Mouse (Mus musculus) urinary bladder, postnatal 10 days (tissue): Measurements from ENCODE around the gene Mroh2a.

Experiments
- DNase-seq: peaks from one replicate; pipeline ENCODE4 v3.0.0; 2022; ENCODE audit warnings: low spot score

Mroh2a gene

DNA sequence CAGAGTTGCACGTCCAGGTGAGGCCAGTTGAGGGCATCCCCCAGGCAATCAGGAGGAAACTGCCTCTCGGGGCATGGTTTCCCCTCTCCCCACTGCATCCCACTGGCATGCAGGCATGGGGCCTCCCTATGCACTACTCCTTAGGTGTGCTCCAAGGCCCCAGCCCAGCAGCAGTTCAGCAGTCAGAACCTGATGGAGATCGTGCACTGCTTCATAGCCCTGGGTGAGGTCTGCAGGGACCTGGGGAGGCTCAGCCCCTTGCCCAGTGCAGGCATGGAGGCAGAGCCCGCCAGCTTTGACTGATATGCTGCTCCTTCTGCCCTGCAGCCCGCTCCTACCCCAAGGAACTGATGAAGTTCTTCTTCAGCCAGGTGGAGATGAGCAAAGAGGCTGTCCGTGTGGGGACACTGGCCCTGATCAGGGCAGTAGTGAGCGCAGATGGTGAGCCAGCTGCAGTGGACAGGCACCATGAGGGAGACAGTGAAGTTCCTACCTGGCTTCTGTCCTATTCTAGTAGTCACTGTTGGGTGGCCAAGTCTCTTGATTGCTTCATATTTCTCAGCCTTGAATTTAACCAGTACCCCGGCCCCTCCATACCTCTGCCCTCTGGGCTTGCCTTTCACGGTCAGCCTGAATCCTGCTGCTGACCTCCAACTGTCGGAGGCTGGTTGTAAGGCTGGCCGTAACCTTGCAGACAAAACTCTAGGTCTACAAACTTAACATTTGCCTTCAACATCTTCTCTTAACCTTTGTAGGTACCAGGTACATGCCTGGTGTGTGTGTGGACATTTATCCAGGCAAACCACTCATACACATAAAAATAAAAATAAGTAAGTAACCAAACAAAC, 8.5 kb downstream of the Mroh2a start:
- peak; percentile 35 for DNase-seq

DNA sequence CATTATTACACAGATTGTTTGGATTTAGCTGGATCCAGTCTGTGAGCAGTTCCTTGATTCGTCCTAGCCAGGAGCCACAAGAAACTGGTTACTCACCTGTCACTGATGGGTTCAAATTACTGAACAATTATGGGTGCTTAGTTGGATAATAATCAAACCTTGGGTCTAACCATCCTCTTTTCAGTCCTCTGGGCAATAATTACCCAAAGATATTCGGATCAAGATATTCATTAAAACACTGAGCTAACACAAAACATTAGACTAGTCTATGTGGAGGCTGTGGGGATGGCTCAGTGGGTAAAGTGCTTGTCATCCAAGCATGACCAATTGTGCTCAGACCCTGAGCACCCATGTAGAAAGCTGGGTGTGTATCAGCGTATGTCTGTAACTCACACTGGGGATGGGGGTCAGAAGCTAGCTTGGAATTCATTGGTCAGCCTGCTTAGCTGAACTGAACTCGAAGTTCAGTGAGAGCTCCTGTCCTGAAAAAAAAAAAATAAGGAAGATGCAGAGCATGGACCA, 9.2 kb downstream of the Mroh2a start:
- no peak for DNase-seq

DNA sequence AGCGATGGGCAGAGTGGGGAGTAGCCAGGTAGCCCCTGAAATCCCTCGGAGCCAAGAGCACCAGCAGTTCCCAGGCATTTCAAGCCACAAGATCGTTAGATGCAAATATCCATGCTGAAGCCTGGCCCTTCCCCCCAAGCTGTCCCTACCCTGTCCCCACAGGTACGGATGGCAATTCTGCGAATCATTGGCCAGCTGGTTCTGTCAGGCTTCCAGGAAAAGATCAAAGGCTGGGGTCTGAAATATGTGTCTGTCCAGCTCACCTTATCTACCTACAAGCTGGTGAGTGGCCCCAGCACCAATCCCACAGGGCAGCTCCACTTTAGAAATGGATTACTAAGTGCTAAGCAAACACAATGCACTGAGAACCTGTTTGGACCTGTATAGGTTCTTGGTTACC, 10.5 kb downstream of the Mroh2a start:
- no peak for DNase-seq

DNA sequence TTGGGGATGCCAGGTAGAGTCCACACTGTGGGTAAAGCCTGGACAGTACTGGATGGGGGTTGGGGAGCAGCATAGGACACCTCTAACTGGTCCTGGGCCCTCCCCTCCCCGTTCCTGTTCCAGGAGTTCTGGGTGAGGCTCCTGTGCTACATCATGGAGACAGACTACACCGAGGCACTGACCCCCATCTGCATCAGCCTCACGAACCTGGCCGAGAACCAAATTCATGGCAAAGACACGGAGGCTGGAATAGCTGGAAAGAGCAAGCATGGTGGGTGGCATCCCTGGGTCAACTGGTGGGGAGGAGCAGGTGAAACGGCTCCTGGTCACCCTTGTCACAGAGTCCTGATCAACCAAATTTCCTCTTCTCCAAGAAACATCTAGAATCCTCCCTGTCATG, 12.0 kb downstream of the Mroh2a start:
- no peak for DNase-seq

DNA sequence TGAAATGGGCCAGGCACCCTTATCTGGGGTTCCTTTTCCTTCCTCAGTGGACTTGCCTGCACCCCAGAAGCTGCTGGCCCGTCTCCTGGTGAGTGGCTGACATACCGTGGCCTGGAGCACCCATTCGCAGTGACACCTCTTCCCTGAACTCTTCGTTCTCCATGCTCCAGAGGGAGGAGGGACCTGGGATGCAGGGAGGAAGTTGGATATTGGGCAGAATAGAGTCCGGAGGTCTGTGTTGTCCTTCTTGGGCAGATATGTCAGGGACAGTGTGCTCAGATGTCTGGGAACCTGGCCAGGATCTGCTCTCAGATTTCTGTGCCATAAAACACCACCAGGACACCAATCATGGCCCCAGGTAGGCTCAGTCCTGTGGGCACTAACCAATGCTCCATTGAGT, 13.3 kb downstream of the Mroh2a start:
- DNase-seq = no peak

DNA sequence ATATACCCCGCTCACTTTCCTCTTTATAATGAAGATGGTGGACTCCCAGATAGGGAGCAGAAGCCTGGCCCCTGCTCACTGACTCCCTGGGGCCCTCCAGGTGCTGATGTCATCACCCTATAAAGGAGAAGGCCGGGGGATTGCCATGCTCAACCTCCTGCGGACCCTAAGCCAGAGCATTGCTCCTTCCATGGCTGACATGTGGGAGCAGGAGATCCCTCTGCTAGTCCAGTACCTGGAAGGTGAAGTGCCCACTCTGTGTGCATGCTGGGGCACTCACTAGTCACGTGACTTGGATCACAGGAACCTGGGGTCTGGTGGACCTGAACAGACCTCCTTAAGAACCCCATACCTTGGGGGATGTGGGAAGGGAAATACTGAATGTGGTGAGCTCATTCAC, 13.8 kb downstream of the Mroh2a start:
- DNase-seq = no peak

DNA sequence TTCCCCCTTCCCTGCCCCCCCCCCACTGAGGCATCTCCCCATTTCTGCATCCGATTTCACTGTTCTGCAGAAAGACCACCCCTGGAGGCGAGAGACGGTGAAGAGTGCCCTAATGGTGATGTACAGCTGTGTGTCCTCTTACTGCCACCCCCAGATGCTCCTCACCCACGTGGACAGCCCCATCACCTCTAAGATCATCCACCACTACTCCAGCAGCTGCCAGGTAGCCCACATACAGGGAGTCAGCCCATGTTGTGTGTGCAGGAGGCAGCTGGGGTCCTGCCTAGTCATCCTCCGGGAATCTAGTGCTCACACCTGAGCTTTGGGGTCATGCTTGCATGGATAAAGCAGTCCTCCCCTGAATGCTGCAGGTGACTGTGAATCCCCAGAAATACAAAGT, 17.1 kb downstream of the Mroh2a start:
- no peak for DNase-seq

DNA sequence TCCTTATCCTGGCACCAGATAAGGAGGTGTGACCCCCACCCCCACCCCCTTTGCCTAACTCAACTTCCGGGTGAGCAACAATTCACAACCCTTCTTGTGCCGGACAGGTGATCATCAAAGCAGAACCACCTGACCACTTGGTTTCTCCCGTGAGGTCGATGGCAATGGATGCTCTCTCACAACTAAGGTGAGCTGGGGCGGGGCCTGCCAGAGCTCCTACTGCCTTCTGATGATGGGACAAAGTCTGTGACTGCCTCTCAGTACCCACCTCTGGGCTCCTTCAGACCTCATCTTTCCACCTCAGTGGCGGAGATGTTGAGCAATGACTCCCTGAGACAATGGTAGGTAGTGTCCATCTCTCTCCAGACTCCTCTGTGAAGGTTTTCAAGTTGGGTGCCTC, 19.1 kb downstream of the Mroh2a start:
- no peak for DNase-seq

DNA sequence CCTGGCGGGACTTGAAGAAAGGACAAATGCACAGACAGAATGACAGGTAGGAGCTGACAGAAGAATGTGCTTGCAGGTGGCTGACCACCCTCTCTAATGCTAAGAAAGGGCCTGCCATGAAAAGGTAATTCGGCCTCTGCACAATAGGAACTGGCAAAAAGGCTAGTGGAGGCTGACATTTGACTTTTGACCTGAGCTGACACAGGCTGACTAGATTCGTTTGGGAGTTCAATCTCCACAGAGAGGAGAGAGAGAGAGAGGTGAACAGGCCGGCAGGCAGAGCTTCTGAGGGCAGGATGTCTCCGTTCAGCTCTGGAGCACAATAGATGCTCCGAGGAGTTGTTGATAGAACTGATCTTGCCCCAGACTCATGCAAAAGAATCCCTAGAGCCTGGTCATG, 19.6 kb downstream of the Mroh2a start:
- DNase-seq = no peak

DNA sequence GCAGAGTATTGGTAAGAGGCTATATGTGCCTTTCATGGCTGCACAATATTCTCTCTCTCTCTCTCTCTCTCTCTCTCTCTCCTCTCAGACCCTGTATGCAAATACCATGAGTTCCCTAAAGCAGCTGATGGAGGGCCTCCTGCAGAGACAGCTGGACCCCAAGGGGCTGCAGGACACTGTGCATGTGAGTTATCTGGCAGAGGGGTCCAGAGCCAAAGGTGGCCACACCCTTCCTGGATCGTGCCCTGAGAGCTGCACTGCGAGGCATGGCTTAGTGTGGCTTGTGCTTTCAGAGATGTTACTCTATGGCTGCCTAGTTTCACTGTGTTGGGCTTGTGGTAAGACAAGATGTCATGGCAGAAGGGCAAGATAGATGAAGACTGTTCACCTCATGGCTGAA, 20.9 kb downstream of the Mroh2a start:
- DNase-seq = no peak

DNA sequence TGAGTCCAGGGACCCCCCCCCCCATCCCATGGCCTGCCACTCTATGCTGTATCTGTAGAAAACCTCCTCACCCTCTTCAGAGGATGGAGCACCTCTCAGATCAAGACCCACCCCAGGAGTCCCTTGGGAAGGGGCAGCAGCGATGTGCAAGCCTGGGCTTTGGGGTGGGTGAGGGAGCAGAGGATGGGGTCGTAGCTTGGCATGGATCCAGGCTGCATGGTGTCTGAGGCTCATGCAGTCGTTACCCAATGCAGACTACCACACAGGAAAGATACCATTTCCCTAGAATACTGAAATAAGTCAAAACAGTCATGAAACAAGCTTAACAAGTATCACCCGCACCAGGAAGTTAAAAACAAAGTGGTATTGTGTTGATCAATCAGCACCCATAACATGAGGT, 21.9 kb downstream of the Mroh2a start:
- DNase-seq = no peak

DNA sequence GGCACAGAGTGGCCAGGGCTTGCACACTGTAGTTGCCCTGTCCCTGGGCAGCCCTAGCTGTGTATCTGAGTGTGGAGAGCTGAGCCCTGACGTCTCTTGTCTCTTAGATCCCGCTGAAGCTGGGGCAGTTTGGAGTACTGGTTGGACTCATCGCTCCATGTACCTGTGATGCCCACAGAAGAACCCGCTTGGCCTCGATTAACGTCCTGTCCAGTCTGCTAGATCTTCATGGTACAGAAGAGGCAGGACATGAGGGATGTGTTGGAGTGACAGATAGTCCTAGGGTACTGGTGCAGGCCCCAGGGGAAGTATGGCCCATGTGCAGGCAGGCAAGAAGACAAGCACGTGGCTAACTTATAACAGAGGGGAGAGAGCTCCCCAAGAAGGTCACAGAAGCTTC, 22.8 kb downstream of the Mroh2a start:
- DNase-seq = no peak

DNA sequence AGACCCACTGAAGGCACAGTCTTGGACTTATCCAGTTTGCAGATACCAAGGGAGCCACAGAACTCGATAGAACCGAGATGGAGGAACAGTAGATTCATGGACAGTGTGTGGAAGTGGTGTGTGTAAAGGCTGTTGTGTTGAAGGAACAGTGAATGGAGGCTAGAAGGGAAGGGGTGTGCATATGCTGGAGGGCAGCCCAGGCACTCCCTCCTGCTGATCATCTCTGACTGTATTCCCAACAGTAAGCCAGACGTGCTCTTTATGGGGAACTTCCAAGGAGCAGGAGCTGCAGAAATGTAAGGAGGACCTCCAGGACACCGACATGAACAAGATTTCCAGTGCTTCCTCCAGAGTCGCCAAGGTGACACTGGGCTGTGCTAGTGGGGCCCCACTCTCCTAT, 23.2 kb downstream of the Mroh2a start:
- no peak for DNase-seq

DNA sequence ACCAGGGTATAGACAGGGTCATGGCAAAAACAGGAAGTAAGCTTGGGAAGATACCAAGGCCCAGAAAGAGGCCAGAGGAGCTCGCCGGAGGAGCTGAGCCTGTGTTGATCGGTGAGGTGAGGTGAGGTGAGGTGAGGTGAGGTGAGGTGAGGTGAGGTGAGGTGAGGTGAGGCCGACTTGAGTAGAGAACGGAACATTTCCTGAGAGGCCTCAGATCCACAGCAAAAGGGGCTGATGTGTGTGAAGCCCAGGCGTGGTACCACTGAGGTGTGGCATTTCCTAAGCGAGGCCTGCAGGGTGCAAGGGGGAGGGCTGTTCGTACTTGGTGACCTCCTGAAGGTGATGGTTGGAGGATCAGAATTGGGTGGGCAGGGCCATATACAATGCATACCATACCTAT, 26.3 kb downstream of the Mroh2a start:
- DNase-seq = no peak

DNA sequence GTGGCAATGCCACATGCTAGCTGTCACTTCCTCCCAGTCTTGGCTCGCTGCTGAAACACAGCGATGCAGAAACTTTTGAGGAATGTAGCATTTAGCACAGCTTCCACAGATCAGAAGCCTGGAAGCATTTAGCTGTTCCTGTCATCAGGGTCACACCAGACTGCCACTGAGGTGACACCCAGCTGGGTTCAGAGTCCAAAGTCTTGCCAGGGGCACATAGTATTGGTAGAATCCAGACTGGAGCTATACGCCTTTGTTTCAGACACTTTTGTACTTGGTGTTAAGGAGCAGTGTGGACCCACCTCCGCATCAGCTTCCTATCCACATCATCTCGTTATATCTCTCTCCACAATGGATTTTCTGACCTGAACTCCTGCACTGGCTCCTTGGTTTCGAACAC, 26.8 kb downstream of the Mroh2a start:
- DNase-seq = no peak

DNA sequence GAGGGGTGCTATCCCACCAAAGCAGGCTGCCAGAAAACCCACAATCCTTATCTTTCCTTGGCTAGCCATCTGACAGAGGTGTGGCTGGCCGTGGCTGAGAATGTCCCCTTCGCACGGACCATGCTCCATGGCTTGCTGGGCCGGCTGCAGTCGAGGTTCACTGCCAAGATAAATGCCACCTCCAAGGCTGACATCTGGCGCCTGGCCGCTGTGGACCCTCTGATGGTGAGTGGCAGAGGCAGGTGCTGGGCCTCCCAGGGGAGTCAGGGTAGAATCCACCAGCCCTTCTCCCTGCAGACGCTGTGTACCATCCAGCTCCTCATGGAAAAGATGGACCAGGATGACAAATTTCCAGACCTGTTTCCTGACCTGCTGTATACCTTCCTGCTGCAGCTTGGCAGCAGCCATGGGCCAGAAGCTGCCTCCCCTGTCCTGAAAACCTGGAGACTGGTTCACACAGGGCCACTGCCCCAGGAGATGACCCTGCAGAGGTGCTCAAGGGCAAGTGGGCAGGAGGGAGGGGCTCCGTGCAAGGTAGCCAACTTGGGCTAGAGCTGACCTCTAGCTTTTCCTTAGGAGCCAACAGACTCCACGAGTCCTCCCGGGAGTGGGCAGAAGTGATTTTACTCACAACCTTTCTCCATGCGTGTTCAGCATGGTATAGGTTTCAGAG, 28.1 kb downstream of the Mroh2a start:
- DNase-seq = no peak

DNA sequence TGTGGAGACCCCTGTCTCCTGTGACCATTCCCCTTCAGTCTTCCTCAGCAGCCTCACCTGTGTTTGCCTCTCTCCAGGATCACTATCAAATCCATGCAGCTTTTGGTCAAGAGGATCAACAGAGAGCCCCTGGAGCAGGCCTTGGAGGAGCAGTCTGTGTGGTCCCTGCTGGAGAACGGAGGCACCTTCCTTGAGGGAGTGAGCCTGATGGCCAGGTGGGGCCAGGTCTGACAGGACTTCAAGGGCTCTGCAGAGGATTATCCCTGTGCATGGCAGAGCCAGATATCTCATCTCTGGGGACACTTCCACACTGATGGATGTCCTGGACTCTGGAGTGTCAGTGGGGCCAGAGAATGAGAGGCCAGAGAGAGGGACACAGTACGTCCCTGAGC, 28.7 kb downstream of the Mroh2a start:
- DNase-seq = no peak

DNA sequence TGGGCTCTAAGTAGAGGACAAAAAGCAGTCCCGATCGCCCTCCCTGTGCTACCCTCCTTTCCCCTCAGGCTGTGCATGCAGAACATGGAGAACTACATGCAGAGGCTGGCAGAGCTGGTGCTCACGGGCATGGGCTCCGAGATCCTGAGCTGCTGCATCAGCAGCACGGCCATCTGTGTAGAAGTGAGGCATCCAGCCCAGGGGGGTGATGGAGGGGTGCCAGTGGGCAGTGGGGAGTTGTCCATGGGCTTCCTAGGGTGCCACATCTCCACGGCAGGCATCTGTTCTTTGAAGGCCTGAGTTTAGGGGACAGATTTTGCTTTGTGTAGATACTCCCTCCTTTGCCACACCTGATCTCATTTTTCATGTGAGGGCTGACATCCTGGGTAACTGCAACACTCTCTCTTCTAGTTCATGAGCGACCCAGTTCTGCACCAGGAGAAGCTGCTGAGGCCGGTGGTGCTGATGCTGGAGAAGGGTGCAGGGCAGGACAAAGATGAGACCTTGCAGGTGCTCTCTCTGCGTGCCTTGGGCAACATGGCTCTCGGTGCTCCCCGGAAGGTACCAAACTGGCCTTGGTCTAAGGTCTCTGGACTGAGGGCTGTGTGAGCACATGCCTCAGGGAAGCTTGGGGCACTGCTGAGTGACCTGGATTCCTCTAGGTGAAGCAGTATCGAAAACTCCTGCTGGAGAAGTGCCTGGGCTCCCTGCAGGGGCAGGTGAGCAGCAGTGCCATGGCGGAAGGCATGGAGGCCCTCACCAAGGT, 29.4 kb downstream of the Mroh2a start:
- no peak for DNase-seq

DNA sequence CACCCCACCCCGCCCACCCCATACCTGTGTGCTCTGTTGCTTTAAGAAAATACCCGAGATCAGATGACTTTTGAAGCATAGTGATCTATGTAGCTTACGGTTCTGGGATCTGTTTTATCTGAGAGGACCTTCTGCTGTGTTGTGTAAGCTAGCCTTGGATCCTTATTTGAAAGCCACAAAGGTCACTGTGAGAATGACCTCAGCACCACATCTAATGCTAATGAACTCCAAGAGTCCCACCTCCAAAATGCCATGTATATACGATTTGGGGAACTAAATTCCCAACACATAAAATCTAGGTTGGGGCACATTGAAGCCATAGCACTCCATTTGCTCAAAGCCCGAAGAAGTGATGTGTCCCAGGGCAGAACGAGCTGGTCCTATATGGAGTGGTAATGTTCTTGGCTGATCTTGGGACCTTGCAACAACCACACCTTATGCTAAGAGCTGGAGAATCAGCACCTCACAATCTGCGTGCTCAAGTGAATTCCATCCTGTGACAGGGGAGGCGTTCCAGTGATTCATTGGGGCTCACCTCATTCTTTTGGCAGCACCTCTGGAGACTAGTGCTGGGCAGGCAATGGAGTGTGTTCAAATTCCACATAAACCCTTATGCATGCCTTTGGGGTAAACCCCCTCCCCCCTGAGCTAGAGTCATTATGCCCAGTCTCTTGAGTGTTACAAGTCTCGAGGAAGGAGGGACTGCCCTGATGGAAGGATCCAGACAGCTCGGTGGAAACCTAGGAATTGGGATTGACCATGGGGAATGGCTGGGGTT, 30.3 kb downstream of the Mroh2a start:
- DNase-seq = no peak

DNA sequence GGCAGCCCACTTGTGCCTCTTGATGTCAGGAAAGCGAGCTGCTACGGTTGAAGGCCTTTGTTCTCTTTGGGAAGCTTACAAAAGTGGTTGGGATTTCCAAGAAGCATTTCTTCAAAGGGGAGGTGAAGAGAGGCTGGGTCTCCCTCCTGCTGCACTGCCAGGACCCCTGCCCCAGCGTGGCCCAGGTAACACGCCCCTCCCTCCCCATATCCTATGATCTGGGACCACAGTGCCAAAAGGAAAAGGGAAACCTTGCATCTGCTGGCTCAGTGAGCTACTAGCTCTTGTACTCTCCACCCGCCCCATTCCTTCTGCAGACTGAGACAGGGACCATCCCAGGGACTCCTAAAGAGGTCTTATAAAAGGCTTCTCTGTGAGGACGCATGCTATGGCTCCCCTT, 30.9 kb downstream of the Mroh2a start:
- DNase-seq = peak; percentile 43

DNA sequence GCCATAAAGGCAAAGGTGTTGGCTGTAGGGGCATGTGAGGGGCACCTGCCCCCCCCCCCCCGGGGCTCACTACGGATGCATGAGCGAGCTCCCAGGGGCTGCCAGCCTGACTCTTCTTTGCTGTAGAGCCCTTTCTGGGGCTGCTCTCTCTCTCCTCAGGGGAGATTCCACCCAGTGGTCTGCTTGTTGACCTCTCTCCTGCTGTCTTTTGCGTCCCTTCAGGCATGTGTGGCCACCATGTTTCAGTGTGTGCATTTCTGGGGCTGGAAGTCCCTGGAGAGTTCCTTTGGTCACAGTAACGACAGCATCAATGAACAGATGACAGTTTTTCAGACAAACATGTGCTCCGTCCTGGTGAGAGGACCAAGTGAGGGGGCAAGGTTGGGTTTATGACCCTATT, 31.6 kb downstream of the Mroh2a start:
- no peak for DNase-seq
